ENCODE assay signal across 8 mouse cellular contexts in the genomic region with DNA sequence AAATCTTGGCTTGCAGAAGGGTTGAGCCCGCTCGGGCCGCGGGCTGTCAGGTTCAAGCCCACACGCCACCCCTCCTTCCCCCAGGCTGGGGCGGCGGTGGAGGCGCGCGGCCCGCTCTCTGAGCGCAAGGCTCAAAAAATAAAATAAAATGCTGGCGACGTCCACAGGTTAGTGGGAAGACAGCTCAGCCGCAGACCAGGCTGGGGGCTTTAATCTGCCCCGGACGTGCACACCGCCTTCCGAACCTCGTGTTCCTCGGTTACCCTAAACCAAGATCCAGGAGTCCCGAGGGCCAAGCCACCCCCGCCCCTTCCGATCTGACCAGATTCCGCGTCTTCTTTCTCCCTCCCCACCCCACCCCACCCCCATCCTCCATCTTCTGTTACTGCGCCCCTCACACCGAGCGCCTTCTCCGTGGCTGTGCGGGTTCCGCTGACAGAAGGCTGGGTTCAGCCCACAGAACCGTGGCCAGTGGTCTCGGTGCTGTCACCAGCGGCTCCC. TPM values are rescaled to one million over a fixed set of nuclear protein-coding genes. Genes with fewer than 3 reads are reported as not detected.
DNase-seq lines count a peak whose midpoint lies in the region; ATAC-seq and TF ChIP-seq lines count a peak whose summit lies in the region.

No protein-coding gene starts in this region.

- CTCF ChIA-PET in Patski (lab: Charles Lee) = interaction anchor here (2.1 to 5.3 kb wide), 2 partner anchors 89 to 365 kb away, joined by 5 to 46 read pairs; no protein-coding TSS in a partner anchor

- no peak for TF ChIP-seq EP300 in lung, postnatal 0 days (IDR thresholded peaks at IDR 0.05)

- intact Hi-C loops in heart, postnatal 25 days (cut with DNase I) = loop anchor here (5.0 kb wide), 1 partner anchor 366 kb away; no protein-coding TSS in a partner anchor

- H3K36me3 ChIP-seq in heart, embryonic 10.5 days = no peaks in the 10 kb centered on the region
- peaks cover 13% of the 10 kb centered on the region for H3K36me3 ChIP-seq in forebrain, embryonic 12.5 days (replicated peaks)
- H3K36me3 ChIP-seq in intestine, postnatal 0 days (ENCODE audit: control insufficient read depth, insufficient read depth) = no peaks in the 10 kb centered on the region
- no peaks in the 10 kb centered on the region for H3K36me3 ChIP-seq in lung, postnatal 0 days (ENCODE audit: insufficient read depth, low read length)

- peak overlapping the region; percentile 64 for H3K4me2 ChIP-seq in forebrain, embryonic 12.5 days
- H3K4me2 ChIP-seq in intestine, postnatal 0 days (replicated peaks; ENCODE audit: low read depth) = peak overlapping the region; percentile 86
- peak overlapping the region; percentile 89 for H3K4me2 ChIP-seq in lung, postnatal 0 days (replicated peaks; ENCODE audit: low read depth, low read length)

- TF ChIP-seq CTCF in Patski (IDR thresholded peaks at IDR 0.05) = no peak
- no peak for TF ChIP-seq CTCF in intestine, postnatal 0 days (IDR thresholded peaks at IDR 0.05; ENCODE audit: low read depth)
- TF ChIP-seq CTCF in lung, postnatal 0 days (IDR thresholded peaks at IDR 0.05) = no peak

- H3K9me3 ChIP-seq in heart, embryonic 10.5 days = no peaks in the 10 kb centered on the region
- no peaks in the 10 kb centered on the region for H3K9me3 ChIP-seq in forebrain, embryonic 12.5 days
- no peaks in the 10 kb centered on the region for H3K9me3 ChIP-seq in intestine, postnatal 0 days (ENCODE audit: control insufficient read depth)
- no peaks in the 10 kb centered on the region for H3K9me3 ChIP-seq in lung, postnatal 0 days (ENCODE audit: low read length)

- H3K27me3 ChIP-seq in heart, embryonic 10.5 days (ENCODE audit: insufficient read depth, poor library complexity, severe bottlenecking) = no peaks in the 10 kb centered on the region
- no peaks in the 10 kb centered on the region for H3K27me3 ChIP-seq in Patski
- no peaks in the 10 kb centered on the region for H3K27me3 ChIP-seq in forebrain, embryonic 12.5 days
- H3K27me3 ChIP-seq in intestine, postnatal 0 days (replicated peaks; ENCODE audit: control insufficient read depth, insufficient read depth, low read length) = peaks cover 9% of the 10 kb centered on the region; the same call in 1 of the 2 replicates
- H3K27me3 ChIP-seq in lung, postnatal 0 days (replicated peaks; ENCODE audit: insufficient read depth, low read length) = no peaks in the 10 kb centered on the region

- no peak for DNase-seq in heart, embryonic 10.5 days (ENCODE audit: low spot score)
- no peak for DNase-seq in heart, postnatal 25 days (ENCODE audit: low spot score)
- DNase-seq in Patski (ENCODE audit: low read depth, low spot score) = no peak
- no peak for DNase-seq in lung, postnatal 0 days (ENCODE audit: low spot score)
- peak; percentile 32 to 56 for DNase-seq in right cerebral cortex, adult 2 months (ENCODE audit: low spot score in 2 of 2)

- peak overlapping the region; percentile 84 for H3K4me3 ChIP-seq in heart, embryonic 10.5 days
- H3K4me3 ChIP-seq in forebrain, embryonic 12.5 days (replicated peaks) = peak overlapping the region; percentile 69
- peak overlapping the region; percentile 65 for H3K4me3 ChIP-seq in intestine, postnatal 0 days (ENCODE audit: low read depth, low read length)
- peak overlapping the region; percentile 59 for H3K4me3 ChIP-seq in lung, postnatal 0 days (ENCODE audit: low read depth, low read length)

- peak overlapping the region; percentile 95 for H3K9ac ChIP-seq in forebrain, embryonic 12.5 days
- H3K9ac ChIP-seq in intestine, postnatal 0 days (ENCODE audit: low read depth, low read length) = peak overlapping the region; percentile 43; the same call in 1 of the 2 replicates
- no peak overlapping the region for H3K9ac ChIP-seq in lung, postnatal 0 days (replicated peaks; ENCODE audit: low read depth)

- POLR2A ChIA-PET in Patski (lab: Charles Lee) = interaction anchor here (0.6 to 0.8 kb wide), 2 partner anchors 91 to 143 kb away, joined by 3 read pairs; no protein-coding TSS in a partner anchor

- in situ Hi-C loops in Patski (cut with MboI; ENCODE audit: low pct_unique_long_range_greater_than_20kb) = loop anchor here (10.0 kb wide), 2 partner anchors 258 to 688 kb away; no protein-coding TSS in a partner anchor

- H3K27ac ChIP-seq in heart, embryonic 10.5 days = peak overlapping the region; percentile 92
- peak overlapping the region; percentile 99 for H3K27ac ChIP-seq in forebrain, embryonic 12.5 days
- no peak overlapping the region for H3K27ac ChIP-seq in intestine, postnatal 0 days (ENCODE audit: low read depth, low read length)
- H3K27ac ChIP-seq in lung, postnatal 0 days (ENCODE audit: low read length) = no peak overlapping the region

- peaks cover 17% of the 10 kb centered on the region; the same call in 1 of the 2 replicates for H3K4me1 ChIP-seq in heart, embryonic 10.5 days
- peaks cover 44% of the 10 kb centered on the region for H3K4me1 ChIP-seq in forebrain, embryonic 12.5 days
- H3K4me1 ChIP-seq in intestine, postnatal 0 days (replicated peaks; ENCODE audit: control insufficient read depth, insufficient read depth, low read length) = no peaks in the 10 kb centered on the region
- H3K4me1 ChIP-seq in lung, postnatal 0 days (ENCODE audit: insufficient read depth, low read depth, low read length) = no peaks in the 10 kb centered on the region

- under 1% methylated on average over 35 of the region's 35 CpGs for WGBS in heart, embryonic 10.5 days
- under 1% methylated on average over 34 of the region's 35 CpGs for WGBS in forebrain, embryonic 12.5 days
- WGBS in intestine, postnatal 0 days = under 1% methylated on average over 35 of the region's 35 CpGs
- under 1% methylated on average over 32 of the region's 35 CpGs for WGBS in lung, postnatal 0 days

- peak; percentile 23 for ATAC-seq in Patski
- ATAC-seq in forebrain, embryonic 12.5 days (ENCODE audit: low FRiP score) = peak; percentile 30
- ATAC-seq in intestine, postnatal 0 days = no peak
- ATAC-seq in lung, postnatal 0 days = peak; percentile 11; the same call in 1 of the 2 replicates
- ATAC-seq in activated CD4-positive, CD25-positive, alpha-beta regulatory T cell, adult 4 months = no peak

RNA-seq across cellular contexts. Expression of gene Basp1, which starts 0.8 kb away (rescaled TPM):
- 8.8 and 22.0 TPM in 2 replicates for polyA plus RNA-seq in heart, embryonic 10.5 days (2016; fragmentation: Nextera tagmentation; extraction: Ambion mirVana)
- 1 to 10 TPM; 2.3 to 2.4 TPM for total RNA-seq in heart, postnatal 25 days (2021)
- polyA plus RNA-seq in Patski (2021) = 113 TPM
- 154 and 231 TPM in 2 replicates for polyA plus RNA-seq in forebrain, embryonic 12.5 days (2016; fragmentation: Nextera tagmentation; extraction: Ambion mirVana)
- polyA plus RNA-seq in intestine, postnatal 0 days (2015; fragmentation: Nextera tagmentation; extraction: Ambion mirVana) = 13.9 and 14.1 TPM in 2 replicates
- 7.1 and 8.7 TPM in 2 replicates for polyA plus RNA-seq in lung, postnatal 0 days (2015; fragmentation: Nextera tagmentation; extraction: Ambion mirVana)
- polyA plus RNA-seq in activated CD4-positive, CD25-positive, alpha-beta regulatory T cell, adult 4 months (2017; shearing (Covaris generic)) = not detected

Comparison
In these comparisons a context has a peak if more than half of its experiments do, and no peak if none do; other contexts are left out.
1. DNase-seq: peak in right cerebral cortex, adult 2 months (2 of 2); none in heart, embryonic 10.5 days (single experiment), heart, postnatal 25 days (single experiment), Patski (single experiment) and lung, postnatal 0 days (single experiment).
2. H3K27ac ChIP-seq: peak in heart, embryonic 10.5 days (single experiment) and forebrain, embryonic 12.5 days (single experiment); none in intestine, postnatal 0 days (single experiment) and lung, postnatal 0 days (single experiment).
3. ATAC-seq: peak in Patski (single experiment), forebrain, embryonic 12.5 days (single experiment) and lung, postnatal 0 days (single experiment); none in intestine, postnatal 0 days (single experiment) and activated CD4-positive, CD25-positive, alpha-beta regulatory T cell, adult 4 months (single experiment).
4. Peak in every context shown above with its lines, with median percentiles within 50 percentile points of each other: H3K4me3 ChIP-seq and H3K4me2 ChIP-seq.